Mouse (Mus musculus): ENCODE results near the gene Timm17b. TPM values are rescaled to one million over a fixed set of nuclear protein-coding genes. Genes with fewer than 3 reads are reported as not detected.
"Not testable (repeated sequence)": the region's sequence is repeated elsewhere in the genome, so short reads cannot be mapped to it uniquely, and the experiment has no call there.

Timm17b gene
- polyA plus RNA-seq, 1 experiment from 2014 or later: 156 TPM

DNA sequence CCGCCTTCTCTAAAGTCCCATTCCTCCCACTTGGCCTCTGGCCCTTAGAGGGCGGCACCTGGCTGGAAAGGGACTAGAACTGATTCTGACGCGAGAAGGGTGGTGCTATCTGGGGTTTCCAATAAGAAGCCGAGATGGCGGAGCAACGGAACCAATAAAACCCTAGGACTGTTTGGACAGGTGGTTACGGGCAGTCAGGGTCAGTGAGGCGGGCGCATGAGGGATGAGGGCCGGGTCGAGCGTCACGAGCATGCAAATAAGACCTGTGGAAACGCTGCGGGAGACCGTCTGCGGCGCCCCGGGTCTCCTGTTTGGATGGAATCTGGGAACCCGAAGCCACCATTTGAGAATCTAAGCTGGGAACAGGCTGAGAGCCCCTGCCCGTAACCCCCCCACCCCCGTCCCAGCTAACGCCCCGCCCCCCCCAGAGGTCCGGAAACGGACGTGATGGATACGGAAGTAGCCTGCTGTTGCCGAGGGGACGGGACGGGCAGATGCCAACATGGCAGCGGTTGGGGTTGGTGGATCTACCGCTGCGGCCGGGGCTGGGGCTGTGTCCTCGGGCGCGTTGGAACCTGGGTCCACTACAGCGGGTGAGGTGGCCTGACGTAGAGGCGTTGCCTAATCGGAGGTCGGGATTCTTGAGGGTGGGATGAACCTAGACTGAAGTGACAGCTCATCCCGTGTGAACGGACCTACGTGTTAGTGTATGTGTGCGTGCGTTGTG is 15.2 kb upstream of the Timm17b start, which contains the start of gene Slc35a2:
Slc35a2 (plus strand) TSS at position 188 of the 727 bp plus-strand sequence.
- H3K9me3 ChIP-seq: no peaks in the 10 kb centered on the region
- peak within 1 kb of the TSS; percentile 85 for H3K27ac ChIP-seq
- WGBS: 12% methylated on average over 49 of the region's 49 CpGs
- H3K36me3 ChIP-seq: 0 out of 2 replicates have a peak, but pooled peaks cover 4% of the 10 kb centered on the region
- peak within 1 kb of the TSS; percentile 68 for H3K4me3 ChIP-seq
- 0 out of 2 replicates have a peak, but pooled peaks cover 2% of the 10 kb centered on the region for H3K4me1 ChIP-seq
- no peaks in the 10 kb centered on the region for H3K27me3 ChIP-seq (ENCODE audit: insufficient read depth, poor library complexity, severe bottlenecking)
- peak; percentile 95 for DNase-seq (ENCODE audit: low spot score)

DNA sequence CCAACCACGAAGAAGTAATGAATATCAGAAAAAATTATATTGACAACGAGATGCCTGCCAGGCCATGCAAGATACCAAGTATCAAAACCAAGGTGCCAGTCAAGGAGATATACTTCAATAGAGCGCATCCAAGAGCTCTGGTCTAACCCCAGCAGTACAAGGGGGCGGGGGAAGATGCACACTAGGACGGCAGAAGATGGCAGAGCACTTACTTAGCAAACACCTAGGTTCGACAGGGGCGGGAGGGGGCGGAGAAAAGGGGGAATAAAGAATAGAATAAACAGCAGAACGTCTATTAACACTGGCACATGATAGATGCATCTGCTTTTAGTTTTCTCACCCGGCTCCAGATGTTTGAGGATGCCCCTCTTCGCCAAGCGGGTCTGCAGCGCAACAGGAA is 946 bp upstream of the Timm17b start:
- DNase-seq (ENCODE audit: low spot score): no peak
- Histone ChIP-seq H3K4me3 (peak overlapping the region; percentile 67), H3K36me3 (peaks cover 20% of the 10 kb centered on the region), H3K27me3 (ENCODE audit: insufficient read depth, poor library complexity, severe bottlenecking) (no peaks in the 10 kb centered on the region), H3K4me1 (no peaks in the 10 kb centered on the region), H3K27ac (peak overlapping the region; percentile 86), H3K9me3 (no peaks in the 10 kb centered on the region)
- 32% methylated on average over 13 of the region's 13 CpGs for WGBS

DNA sequence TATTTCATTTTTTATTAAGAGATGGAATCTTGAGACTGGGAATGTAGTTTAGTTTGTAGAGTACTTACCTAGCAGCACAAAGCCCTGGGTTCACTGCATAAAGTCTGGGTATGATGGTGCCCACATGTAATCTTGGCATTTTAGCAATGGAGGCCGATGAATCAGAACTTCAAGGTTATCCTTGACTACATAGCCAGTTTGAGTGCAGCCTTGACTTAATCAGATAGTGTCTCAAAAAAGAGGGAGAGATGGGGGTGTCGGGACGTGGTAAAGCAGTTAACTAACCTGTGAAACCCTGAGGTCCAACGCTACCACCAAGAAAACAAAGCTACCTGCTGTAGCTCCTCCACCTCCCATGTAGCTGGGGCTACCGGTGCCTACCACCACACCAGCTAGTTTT is 5.3 kb downstream of the Timm17b start:
- Histone ChIP-seq H3K36me3 (peaks cover 15% of the 10 kb centered on the region; the same call in 1 of the 2 replicates), H3K4me3 (no peak overlapping the region), H3K4me1 (no peaks in the 10 kb centered on the region), H3K9me3 (no peaks in the 10 kb centered on the region), H3K27me3 (ENCODE audit: insufficient read depth, poor library complexity, severe bottlenecking) (no peaks in the 10 kb centered on the region), H3K27ac (no peak overlapping the region)
- WGBS: 89% methylated on average over 5 of the region's 5 CpGs
- no peak for DNase-seq (ENCODE audit: low spot score)

DNA sequence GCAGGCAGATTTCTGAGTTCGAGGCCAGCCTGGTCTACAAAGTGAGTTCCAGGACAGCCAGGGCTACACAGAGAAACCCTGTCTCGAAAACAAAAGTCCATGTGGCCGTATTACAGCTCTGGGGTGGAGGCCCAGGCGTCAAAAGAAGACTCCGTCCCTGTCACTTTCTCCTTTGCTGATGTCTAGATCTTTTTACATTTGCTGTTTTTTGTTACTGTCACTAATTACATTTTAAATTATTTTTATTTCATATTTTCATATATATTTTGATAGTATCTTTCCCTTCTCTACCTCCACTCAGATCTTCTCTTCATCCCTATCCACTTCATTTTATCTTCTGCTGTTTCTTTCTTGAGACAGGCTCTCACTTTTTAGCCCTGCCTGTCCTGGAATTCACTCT is 8.6 kb downstream of the Timm17b start, which contains the start of gene Gm10491:
Gm10491 (minus strand) TSS at position 101 of the 400 bp plus-strand sequence.
- WGBS: 87% methylated on average over 5 of the region's 5 CpGs
- Histone ChIP-seq H3K4me1 (no peaks in the 10 kb centered on the region), H3K36me3 (peaks cover 15% of the 10 kb centered on the region; the same call in 1 of the 2 replicates), H3K27me3 (ENCODE audit: insufficient read depth, poor library complexity, severe bottlenecking) (no peaks in the 10 kb centered on the region), H3K27ac (no peak within 1 kb of the TSS), H3K9me3 (no peaks in the 10 kb centered on the region), H3K4me3 (no peak within 1 kb of the TSS)
- no peak for DNase-seq (ENCODE audit: low spot score)

DNA sequence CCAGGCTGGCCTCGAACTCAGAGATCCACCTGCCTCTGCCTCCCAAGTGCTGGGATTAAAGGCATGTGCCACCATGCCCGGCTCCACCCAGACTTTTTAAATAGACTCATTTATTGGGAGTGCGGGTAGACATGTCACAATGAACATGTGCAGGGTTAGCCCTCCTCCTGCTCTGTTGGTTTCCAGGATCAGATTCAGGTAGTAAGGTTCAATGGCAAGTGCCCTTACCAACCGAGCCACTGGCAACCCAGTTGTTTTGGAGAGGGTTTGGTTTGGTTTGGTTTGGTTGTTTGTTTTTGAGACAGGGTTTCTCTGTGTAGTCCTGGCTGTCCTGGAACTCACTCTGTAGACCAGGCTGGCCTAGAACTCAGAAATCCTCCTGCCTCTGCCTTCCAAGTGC is 10.1 kb downstream of the Timm17b start, which contains the start of gene Gm10490:
Gm10490 (plus strand) TSS at position 301 of the 400 bp plus-strand sequence.
- H3K27ac ChIP-seq; H3K9me3 ChIP-seq; H3K27me3 ChIP-seq (ENCODE audit: insufficient read depth, poor library complexity, severe bottlenecking); DNase-seq (ENCODE audit: low spot score); H3K4me3 ChIP-seq; H3K4me1 ChIP-seq: not testable (repeated sequence)
- H3K36me3 ChIP-seq: peaks cover 15% of the 10 kb centered on the region; the same call in 1 of the 2 replicates
- 88% methylated on average over 4 of the region's 4 CpGs for WGBS

DNA sequence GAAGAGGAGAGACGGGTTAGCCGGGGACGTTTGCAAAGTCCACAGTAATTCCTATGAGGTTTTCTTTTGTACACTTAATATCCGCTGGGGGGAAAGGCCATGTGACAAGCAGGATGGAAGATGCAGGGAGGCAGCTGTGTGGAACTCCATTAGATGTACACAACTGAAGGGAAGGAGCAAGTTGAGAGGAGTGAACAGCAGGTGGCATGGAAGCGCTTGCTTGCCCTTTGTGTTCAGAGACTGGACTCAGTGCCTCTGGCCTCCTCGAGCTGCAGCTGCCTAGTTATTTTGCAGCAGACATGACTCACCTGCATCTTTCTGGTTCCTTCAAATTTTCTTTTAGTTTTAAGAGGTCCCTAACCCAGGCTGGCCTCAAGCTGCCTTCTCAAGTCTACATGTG is 11.3 kb downstream of the Timm17b start:
- H3K36me3 ChIP-seq: peaks cover 15% of the 10 kb centered on the region; the same call in 1 of the 2 replicates
- WGBS: 56% methylated on average over 6 of the region's 6 CpGs
- no peak overlapping the region for H3K4me3 ChIP-seq
- H3K4me1 ChIP-seq: no peaks in the 10 kb centered on the region
- no peaks in the 10 kb centered on the region for H3K9me3 ChIP-seq
- no peak overlapping the region for H3K27ac ChIP-seq
- DNase-seq (ENCODE audit: low spot score): no peak
- H3K27me3 ChIP-seq (ENCODE audit: insufficient read depth, poor library complexity, severe bottlenecking): no peaks in the 10 kb centered on the region

DNA sequence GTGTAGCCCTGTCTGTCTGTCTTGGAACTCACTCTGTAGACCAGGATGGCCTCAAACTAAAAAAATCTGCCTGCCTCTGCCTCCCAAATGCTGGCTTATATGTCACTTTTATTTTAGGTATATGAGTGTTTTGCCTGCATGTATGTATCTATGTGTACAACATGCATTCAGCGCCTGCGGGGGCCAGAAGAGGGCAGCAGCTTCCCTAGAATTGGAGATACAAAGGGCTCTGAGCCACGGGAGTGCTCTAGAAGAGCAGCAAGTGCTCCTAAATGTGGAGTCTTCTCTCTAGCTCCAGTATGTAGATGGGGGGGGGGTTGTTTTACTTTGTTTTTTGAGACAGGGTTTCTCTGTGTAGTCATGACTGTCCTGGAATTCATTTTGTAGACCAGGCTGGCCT is 16.5 kb downstream of the Timm17b start:
- not testable (repeated sequence) for H3K36me3 ChIP-seq; H3K9me3 ChIP-seq; DNase-seq (ENCODE audit: low spot score); H3K27ac ChIP-seq; H3K4me1 ChIP-seq; H3K4me3 ChIP-seq
- WGBS: 11% methylated on average over 3 of the region's 3 CpGs
- H3K27me3 ChIP-seq (ENCODE audit: insufficient read depth, poor library complexity, severe bottlenecking): peaks cover 24% of the 10 kb centered on the region

DNA sequence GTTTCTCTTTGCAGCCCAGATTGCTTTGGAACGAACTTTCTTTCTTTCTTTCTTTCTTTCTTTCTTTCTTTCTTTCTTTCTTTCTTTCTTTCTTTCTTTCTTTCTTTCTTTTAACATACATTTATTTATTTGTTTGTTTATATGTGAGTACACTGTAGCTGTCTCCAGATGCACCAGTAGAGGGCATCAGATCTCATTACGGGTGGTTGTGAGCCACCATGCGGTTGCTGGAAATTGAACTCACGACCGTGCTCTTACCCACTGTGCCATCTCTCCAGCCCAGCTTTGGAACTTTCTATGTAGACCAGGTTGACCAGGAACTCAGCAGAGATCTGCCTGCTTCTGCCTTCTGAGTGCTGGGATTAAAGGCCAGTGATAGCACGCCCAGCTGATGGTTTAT is 18.8 kb downstream of the Timm17b start:
- H3K36me3 ChIP-seq; H3K4me3 ChIP-seq; H3K4me1 ChIP-seq; H3K9me3 ChIP-seq; H3K27ac ChIP-seq; DNase-seq (ENCODE audit: low spot score): not testable (repeated sequence)
- peaks cover 47% of the 10 kb centered on the region for H3K27me3 ChIP-seq (ENCODE audit: insufficient read depth, poor library complexity, severe bottlenecking)
- 58% methylated on average over 6 of the region's 6 CpGs for WGBS

DNA sequence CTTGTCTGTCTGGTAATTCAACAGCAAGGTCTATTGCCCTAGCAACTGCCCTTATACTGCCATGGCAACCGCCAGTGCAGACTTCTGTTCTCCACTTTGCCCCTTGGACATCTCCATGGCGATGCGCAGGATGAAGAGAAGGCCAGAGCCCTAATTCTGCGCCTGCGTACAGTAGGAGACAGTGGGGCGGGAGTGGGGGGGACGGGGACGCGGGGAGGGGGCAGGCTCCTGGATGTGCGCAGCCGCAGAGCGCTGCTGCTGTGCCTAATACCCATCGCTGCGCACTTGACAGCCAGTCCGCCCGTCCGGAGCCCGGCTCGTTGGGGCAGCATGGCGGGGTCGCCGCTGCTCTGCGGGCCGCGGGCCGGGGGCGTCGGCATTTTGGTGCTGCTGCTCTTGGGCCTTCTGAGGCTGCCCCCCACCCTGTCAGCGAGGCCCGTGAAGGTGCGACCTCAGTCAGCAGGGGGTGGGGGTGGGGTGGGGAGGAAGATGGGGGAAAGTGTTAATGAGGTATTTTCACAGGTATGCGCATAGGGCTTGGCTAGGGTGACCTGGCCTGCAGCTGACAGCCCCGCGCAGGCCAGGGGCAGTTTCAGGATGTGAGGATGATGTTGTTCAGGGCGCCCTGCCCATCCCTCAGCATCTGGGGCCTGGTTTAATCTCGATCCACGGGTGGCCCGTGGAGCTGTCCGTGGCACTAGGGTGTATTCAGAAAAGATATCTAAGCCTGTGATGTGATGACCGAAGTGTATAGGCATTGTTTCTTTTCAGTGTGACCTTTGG is 20.6 kb downstream of the Timm17b start, which contains the start of gene Pcsk1n:
Pcsk1n (plus strand) TSS at position 222 of the 783 bp plus-strand sequence.
- Histone ChIP-seq H3K27me3 (ENCODE audit: insufficient read depth, poor library complexity, severe bottlenecking) (peaks cover 65% of the 10 kb centered on the region), H3K36me3 (no peaks in the 10 kb centered on the region), H3K9me3 (no peaks in the 10 kb centered on the region), H3K4me1 (peaks cover 10% of the 10 kb centered on the region; the same call in 1 of the 2 replicates), H3K4me3 (peak within 1 kb of the TSS; percentile 48), H3K27ac (no peak within 1 kb of the TSS; the same call in 1 of the 2 replicates)
- 15% methylated on average over 39 of the region's 40 CpGs for WGBS
- DNase-seq (ENCODE audit: low spot score): no peak

DNA sequence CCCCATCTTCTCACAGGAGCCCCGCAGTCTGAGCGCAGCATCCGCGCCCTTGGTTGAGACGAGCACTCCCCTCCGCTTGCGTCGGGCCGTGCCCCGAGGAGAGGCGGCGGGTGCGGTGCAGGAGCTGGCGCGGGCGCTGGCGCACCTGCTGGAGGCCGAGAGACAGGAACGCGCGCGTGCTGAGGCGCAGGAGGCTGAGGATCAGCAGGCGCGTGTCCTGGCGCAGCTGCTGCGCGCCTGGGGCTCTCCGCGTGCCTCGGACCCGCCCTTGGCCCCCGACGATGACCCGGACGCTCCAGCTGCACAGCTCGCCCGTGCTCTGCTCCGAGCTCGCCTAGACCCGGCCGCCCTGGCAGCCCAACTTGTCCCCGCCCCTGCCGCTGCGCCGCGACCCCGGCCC is 22.9 kb downstream of the Timm17b start:
- WGBS: 6% methylated on average over 45 of the region's 48 CpGs
- peaks cover 10% of the 10 kb centered on the region; the same call in 1 of the 2 replicates for H3K4me1 ChIP-seq
- H3K36me3 ChIP-seq: no peaks in the 10 kb centered on the region
- H3K4me3 ChIP-seq: peak overlapping the region; percentile 51
- DNase-seq (ENCODE audit: low spot score): no peak
- H3K27me3 ChIP-seq (ENCODE audit: insufficient read depth, poor library complexity, severe bottlenecking): peaks cover 83% of the 10 kb centered on the region
- H3K9me3 ChIP-seq: no peaks in the 10 kb centered on the region
- no peak overlapping the region for H3K27ac ChIP-seq

DNA sequence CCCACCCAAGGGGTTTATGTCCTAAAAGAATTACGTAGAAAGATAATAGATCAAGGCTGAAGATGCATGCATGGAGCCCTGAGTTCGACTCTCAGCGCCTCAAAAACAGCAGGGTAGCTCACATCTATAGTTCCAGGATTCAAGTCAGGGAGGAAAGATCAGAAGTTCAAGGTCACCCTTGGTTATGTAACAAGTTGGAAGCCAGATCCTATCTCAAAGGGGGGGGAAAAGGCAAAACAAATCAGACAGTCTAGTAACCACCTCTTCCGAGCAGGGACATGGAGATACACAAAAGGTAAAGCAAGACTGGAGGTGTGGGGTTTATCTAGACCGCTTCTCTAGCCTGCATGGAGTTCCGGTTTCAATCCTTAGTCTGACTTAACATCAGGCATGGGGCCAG is 27.1 kb downstream of the Timm17b start:
- Histone ChIP-seq H3K4me1 (peaks cover 6% of the 10 kb centered on the region; the same call in 1 of the 2 replicates), H3K4me3 (no peak overlapping the region), H3K9me3 (no peaks in the 10 kb centered on the region), H3K36me3 (peaks cover 12% of the 10 kb centered on the region; the same call in 1 of the 2 replicates), H3K27me3 (ENCODE audit: insufficient read depth, poor library complexity, severe bottlenecking) (peaks cover 84% of the 10 kb centered on the region), H3K27ac (no peak overlapping the region)
- 62% methylated on average over 6 of the region's 6 CpGs for WGBS
- no peak for DNase-seq (ENCODE audit: low spot score)

DNA sequence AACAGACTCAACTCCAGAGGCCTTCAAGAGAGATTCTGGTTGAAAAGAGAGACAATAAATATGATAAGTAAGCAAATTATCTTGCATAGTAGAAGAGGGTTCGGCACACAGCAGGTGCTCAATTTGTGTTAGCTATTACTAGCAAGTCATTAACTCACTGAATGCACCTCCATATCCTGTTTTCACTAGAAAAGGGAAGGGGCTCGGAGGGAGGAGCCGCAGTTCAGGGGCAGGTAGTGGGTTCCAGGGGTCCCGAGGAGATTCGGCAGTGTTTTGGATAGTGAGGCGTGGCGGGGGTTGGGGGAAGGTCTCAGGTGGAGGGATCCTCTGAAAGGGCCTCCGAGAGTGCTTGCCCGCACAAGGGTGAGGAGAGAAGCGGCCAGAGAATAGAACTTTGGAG is 28.0 kb downstream of the Timm17b start:
- no peak overlapping the region for H3K4me3 ChIP-seq

More for the DNA sequence above, 28.0 kb downstream of the Timm17b start:
- no peak for DNase-seq (ENCODE audit: low spot score)
- Histone ChIP-seq H3K4me1 (peaks cover 3% of the 10 kb centered on the region; the same call in 1 of the 2 replicates), H3K9me3 (no peaks in the 10 kb centered on the region), H3K36me3 (peaks cover 16% of the 10 kb centered on the region; the same call in 1 of the 2 replicates), H3K27me3 (ENCODE audit: insufficient read depth, poor library complexity, severe bottlenecking) (peaks cover 75% of the 10 kb centered on the region), H3K27ac (no peak overlapping the region)
- WGBS: 18% methylated on average over 10 of the region's 10 CpGs
